Mouse (Mus musculus) embryonic facial prominence, embryonic 15.5 days (tissue): ENCODE data around the gene Rell1. TPM values are rescaled to one million over a fixed set of nuclear protein-coding genes. Genes with fewer than 3 reads are reported as not detected.

ENCODE experiments used
- ATAC-seq: fragments of 200-750 bp; cut with Nextera tagmentation; 2 replicates; pipeline ENCODE4 v1.8.0; 2017; ENCODE audit warnings: low read depth, moderate TSS enrichment; ENCODE audit not compliant: insufficient number of reproducible peaks, low FRiP score, low TSS enrichment
- H3K27ac ChIP-seq: fragments of 300-500 bp; sonication (generic); replicated peaks from 2 replicates; pipeline ENCODE4 v1.5.1; 2015; ENCODE audit warnings: mild to moderate bottlenecking, inconsistent platforms
- H3K27me3 ChIP-seq: fragments of 300-500 bp; sonication (generic); 2 replicates; pipeline ENCODE4 v1.6.1; 2015; ENCODE audit warnings: inconsistent platforms
- H3K36me3 ChIP-seq: fragments of 300-500 bp; sonication (generic); 2 replicates; pipeline ENCODE4 v1.6.1; 2015; ENCODE audit warnings: mild to moderate bottlenecking, inconsistent platforms
- H3K4me1 ChIP-seq: fragments of 300-500 bp; sonication (generic); 2 replicates; pipeline ENCODE4 v1.6.1; 2015; ENCODE audit warnings: inconsistent platforms
- H3K4me2 ChIP-seq: fragments of 300-500 bp; sonication (generic); replicated peaks from 2 replicates; pipeline ENCODE4 v1.6.1; 2015; ENCODE audit warnings: mild to moderate bottlenecking, inconsistent platforms
- H3K4me3 ChIP-seq: fragments of 300-500 bp; sonication (generic); replicated peaks from 2 replicates; pipeline ENCODE4 v1.5.1; 2015; ENCODE audit warnings: mild to moderate bottlenecking, inconsistent platforms
- H3K9ac ChIP-seq: fragments of 300-500 bp; sonication (generic); 2 replicates; pipeline ENCODE4 v1.6.1; 2015; ENCODE audit warnings: inconsistent platforms
- H3K9me3 ChIP-seq: fragments of 300-500 bp; sonication (generic); replicated peaks from 2 replicates; pipeline ENCODE4 v1.6.1; 2016; ENCODE audit warnings: inconsistent platforms
- WGBS: fragments of 180-500 bp; shearing (Covaris S2); methylation state at CpG from one replicate; pipeline ENCODE4 v1.1.7; 2015; 5-methylcytosine and 5-hydroxymethylcytosine counted together
- polyA plus RNA-seq: library from polyadenylated mRNA; unstranded; fragments of >200 nt; fragmentation: Nextera tagmentation; extraction: Ambion mirVana; gene quantifications from 2 replicates; pipeline ENCODE4 v1.2.1, GENCODE M21; 2015

The Rell1 gene
- polyA plus RNA-seq, 1 experiment from 2014 or later, result 26.6 TPM

DNA sequence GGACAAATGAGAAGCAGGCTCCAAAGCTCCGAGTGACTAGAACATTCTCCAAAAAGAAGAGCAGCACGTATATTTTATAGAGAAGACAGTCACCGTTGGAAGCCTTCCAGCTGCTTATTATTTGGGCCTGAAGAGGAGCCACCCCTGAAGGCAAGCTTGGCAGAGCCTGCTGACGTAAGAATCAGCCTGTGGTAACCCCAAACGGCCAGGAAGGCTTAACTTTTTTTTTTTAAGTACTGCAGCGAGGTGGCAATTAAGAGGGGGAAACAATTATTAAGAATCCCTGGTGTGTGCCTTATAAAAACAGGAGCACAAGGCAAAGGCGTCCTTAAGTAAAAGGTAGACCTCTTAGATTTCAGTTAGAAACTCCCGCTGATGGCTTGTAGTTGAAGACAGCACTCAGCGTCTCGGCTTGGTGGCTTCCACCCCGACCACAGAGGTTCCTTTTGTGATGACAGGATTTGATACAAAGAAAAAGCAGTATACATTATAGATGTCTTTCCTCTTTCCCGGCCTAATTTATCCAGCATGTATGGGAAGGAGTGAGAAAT, 1.0 kb downstream of the Rell1 start:
- Histone ChIP-seq H3K9ac (peak overlapping the region; percentile 71), H3K4me3 (peak overlapping the region; percentile 64), H3K4me2 (peak overlapping the region; percentile 73), H3K27me3 (no peaks in the 10 kb centered on the region), H3K9me3 (no peaks in the 10 kb centered on the region), H3K27ac (peak overlapping the region; percentile 88), H3K4me1 (peaks cover 26% of the 10 kb centered on the region), H3K36me3 (no peaks in the 10 kb centered on the region)
- under 1% methylated on average over 12 of the region's 12 CpGs for WGBS
- no peak for ATAC-seq

DNA sequence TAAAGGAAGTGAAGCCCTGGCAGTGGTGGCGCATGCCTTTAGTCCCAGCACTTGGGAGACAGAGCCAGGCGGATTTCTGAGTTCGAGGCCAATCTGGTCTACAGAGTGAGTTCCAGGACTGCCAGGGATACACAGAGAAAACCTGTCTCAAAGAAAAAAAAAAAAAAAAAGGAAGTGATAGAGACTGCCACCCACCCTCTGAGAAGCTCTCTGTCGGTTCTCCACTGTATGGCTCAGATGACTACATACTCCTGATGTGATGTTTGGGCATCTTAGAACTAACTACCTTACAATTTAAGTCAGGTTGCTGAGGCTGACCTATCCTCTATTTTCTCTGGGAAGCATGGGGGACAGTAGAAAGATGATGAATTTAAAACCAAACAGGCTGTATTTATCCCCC, 2.3 kb downstream of the Rell1 start:
- Histone ChIP-seq H3K4me1 (peaks cover 28% of the 10 kb centered on the region), H3K9ac (no peak overlapping the region), H3K4me2 (no peak overlapping the region), H3K27ac (no peak overlapping the region), H3K9me3 (no peaks in the 10 kb centered on the region), H3K36me3 (no peaks in the 10 kb centered on the region), H3K27me3 (no peaks in the 10 kb centered on the region), H3K4me3 (no peak overlapping the region)
- no peak for ATAC-seq
- 77% methylated on average over 4 of the region's 4 CpGs for WGBS

- peaks cover 28% of the 10 kb centered on the region for H3K4me1 ChIP-seq
- no peak overlapping the region for H3K4me2 ChIP-seq
- H3K27ac ChIP-seq, result no peak overlapping the region
- H3K9me3 ChIP-seq, result no peaks in the 10 kb centered on the region
- H3K9ac ChIP-seq, result no peak overlapping the region
- H3K36me3 ChIP-seq, result no peaks in the 10 kb centered on the region
- H3K4me3 ChIP-seq, result no peak overlapping the region
- 72% methylated on average over 1 of the region's 1 CpGs for WGBS
- H3K27me3 ChIP-seq, result no peaks in the 10 kb centered on the region
- no peak for ATAC-seq
These were observed 2.8 kb downstream of the Rell1 start for GRCm38 (mm10) chr5:63965946-63966345.

GRCm38 (mm10) chr5:63964576-63964975, 4.1 kb downstream of the Rell1 start:
- no peaks in the 10 kb centered on the region for H3K27me3 ChIP-seq
- H3K27ac ChIP-seq, result no peak overlapping the region
- ATAC-seq, result no peak
- whole genome bisulfite sequencing, result 54% methylated on average over 8 of the region's 8 CpGs
- no peak overlapping the region for H3K4me2 ChIP-seq
- H3K4me3 ChIP-seq, result no peak overlapping the region
- no peak overlapping the region for H3K9ac ChIP-seq
- H3K36me3 ChIP-seq, result no peaks in the 10 kb centered on the region
- peaks cover 25% of the 10 kb centered on the region for H3K4me1 ChIP-seq
- no peaks in the 10 kb centered on the region for H3K9me3 ChIP-seq

- no peaks in the 10 kb centered on the region for H3K27me3 ChIP-seq
- H3K4me3 ChIP-seq, result no peak overlapping the region
- no peak overlapping the region for H3K9ac ChIP-seq
- H3K9me3 ChIP-seq, result no peaks in the 10 kb centered on the region
- no peak overlapping the region for H3K4me2 ChIP-seq
- peaks cover 18% of the 10 kb centered on the region; the same call in 1 of the 2 replicates for H3K4me1 ChIP-seq
- H3K36me3 ChIP-seq, result no peaks in the 10 kb centered on the region
- WGBS, result 87% methylated on average over 10 of the region's 10 CpGs
- no peak for ATAC-seq
- H3K27ac ChIP-seq, result no peak overlapping the region
These were observed 7.0 kb downstream of the Rell1 start for GRCm38 (mm10) chr5:63961726-63962125.

DNA sequence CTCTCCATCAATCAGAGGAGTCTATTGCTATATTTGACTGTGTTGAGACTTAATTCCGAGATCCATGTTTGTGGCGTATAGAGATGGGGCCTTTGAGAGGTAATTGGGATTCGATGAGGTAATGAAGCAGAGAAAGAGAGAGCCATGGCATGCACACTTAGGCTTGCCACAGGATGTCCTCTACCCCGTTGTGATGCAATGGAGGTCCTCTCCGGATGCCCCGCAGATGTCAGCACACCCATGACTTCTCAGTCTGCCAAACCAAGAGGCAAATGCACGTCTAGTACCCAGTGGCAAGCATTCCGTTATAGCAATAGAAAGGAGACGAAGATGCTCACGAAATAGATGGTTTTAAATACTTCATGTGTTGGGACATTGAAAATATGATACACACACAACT, 8.1 kb downstream of the Rell1 start:
- peaks cover 12% of the 10 kb centered on the region; the same call in 1 of the 2 replicates for H3K4me1 ChIP-seq
- no peaks in the 10 kb centered on the region for H3K36me3 ChIP-seq
- ATAC-seq, result no peak
- no peak overlapping the region for H3K4me3 ChIP-seq
- H3K27me3 ChIP-seq, result no peaks in the 10 kb centered on the region
- H3K9me3 ChIP-seq, result no peaks in the 10 kb centered on the region
- no peak overlapping the region for H3K4me2 ChIP-seq
- no peak overlapping the region for H3K27ac ChIP-seq
- WGBS, result 86% methylated on average over 10 of the region's 10 CpGs
- no peak overlapping the region for H3K9ac ChIP-seq

DNA sequence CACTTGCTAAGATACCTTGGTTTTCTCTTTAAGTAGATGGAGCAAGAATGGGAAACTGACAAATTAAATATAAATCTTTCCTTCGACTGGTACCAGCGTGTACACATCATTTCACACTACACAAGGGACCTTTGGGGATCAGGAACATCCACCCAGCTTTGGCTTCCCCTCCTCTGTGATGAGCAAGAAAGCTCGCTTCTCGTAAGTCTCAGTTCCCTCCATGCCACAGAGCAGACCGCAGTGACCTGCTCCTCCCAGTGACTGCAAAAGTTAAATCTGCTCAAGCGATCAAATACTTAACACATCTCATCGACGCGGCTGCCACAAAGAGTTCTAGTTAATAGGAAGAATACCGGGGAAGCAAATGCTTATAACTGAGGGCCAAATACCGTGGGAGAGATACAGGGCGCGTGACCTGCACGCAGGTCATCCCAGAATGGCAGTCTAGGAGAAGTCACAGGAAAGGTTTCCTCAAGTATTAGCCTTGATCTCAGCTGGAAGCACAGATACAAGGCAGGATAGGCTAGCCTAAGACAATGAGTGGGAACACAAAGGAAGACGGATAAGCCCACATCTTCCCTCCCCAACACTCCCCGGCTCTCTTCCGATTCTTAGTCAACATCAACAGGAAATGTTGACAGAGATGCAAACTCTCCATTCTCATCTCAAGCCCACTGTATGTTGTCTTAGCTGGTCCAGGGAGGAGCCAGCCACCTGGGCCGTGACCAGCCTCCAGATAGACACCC, 9.6 kb downstream of the Rell1 start:
- Histone ChIP-seq H3K4me2 (no peak overlapping the region), H3K4me3 (no peak overlapping the region), H3K36me3 (no peaks in the 10 kb centered on the region), H3K9me3 (no peaks in the 10 kb centered on the region), H3K9ac (no peak overlapping the region), H3K4me1 (peaks cover 12% of the 10 kb centered on the region; the same call in 1 of the 2 replicates), H3K27ac (no peak overlapping the region), H3K27me3 (no peaks in the 10 kb centered on the region)
- ATAC-seq, result no peak
- WGBS, result 81% methylated on average over 18 of the region's 18 CpGs

DNA sequence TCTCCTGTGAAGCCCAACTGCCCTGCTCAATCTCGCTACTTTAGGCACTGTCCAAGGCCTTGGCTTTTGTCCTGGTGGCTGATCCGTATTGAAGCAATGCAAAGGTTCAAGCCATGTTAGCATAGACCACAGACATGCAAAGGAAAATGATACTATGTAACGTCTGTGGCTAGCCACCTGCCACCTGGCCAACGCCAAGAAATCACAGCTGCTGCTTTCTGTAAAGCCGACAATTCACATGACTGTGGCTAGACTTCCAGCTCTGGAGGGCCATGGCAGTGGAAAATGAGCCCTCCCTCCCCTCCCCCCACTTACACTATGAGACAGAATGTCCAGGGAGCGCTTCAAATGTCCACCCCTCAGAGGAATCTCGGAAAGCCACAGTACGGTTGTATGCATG, 11.1 kb downstream of the Rell1 start:
- no peak overlapping the region for H3K9ac ChIP-seq

DNA sequence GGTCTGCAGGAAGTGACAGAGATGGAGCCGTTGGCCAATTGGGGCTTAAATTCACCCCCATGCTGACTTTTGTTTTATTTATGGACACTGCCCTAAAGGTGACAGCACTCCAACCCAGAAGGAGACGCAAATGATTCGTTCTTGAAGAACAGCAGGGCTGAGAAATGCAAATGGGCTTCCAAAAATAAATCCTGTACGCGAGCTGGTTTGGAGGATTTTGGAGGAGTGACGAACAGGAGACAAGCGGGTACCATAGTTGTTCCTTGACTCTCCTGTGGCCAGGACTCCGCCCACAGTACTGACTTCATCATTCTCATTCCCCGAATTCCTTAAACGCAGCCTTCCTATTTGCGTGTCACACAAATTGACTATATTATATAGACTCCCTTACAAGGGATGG, 12.3 kb downstream of the Rell1 start:
- Histone ChIP-seq H3K27ac (no peak overlapping the region), H3K27me3 (no peaks in the 10 kb centered on the region), H3K36me3 (no peaks in the 10 kb centered on the region), H3K4me3 (no peak overlapping the region), H3K4me2 (no peak overlapping the region), H3K9me3 (no peaks in the 10 kb centered on the region), H3K4me1 (peaks cover 7% of the 10 kb centered on the region; the same call in 1 of the 2 replicates), H3K9ac (no peak overlapping the region)
- WGBS, result 85% methylated on average over 11 of the region's 11 CpGs
- ATAC-seq, result no peak

More for the DNA sequence above, 11.1 kb downstream of the Rell1 start:
- 66% methylated on average over 8 of the region's 8 CpGs for WGBS
- H3K4me2 ChIP-seq, result no peak overlapping the region
- no peaks in the 10 kb centered on the region for H3K27me3 ChIP-seq
- no peaks in the 10 kb centered on the region for H3K36me3 ChIP-seq
- no peak overlapping the region for H3K4me3 ChIP-seq
- peaks cover 8% of the 10 kb centered on the region; the same call in 1 of the 2 replicates for H3K4me1 ChIP-seq
- H3K27ac ChIP-seq, result no peak overlapping the region
- ATAC-seq, result peak; percentile 60
- H3K9me3 ChIP-seq, result no peaks in the 10 kb centered on the region

- Histone ChIP-seq H3K9ac (no peak overlapping the region), H3K9me3 (no peaks in the 10 kb centered on the region), H3K27ac (no peak overlapping the region), H3K4me3 (no peak overlapping the region), H3K4me1 (peaks cover 4% of the 10 kb centered on the region; the same call in 1 of the 2 replicates), H3K4me2 (no peak overlapping the region), H3K36me3 (no peaks in the 10 kb centered on the region), H3K27me3 (no peaks in the 10 kb centered on the region)
- 81% methylated on average over 15 of the region's 15 CpGs for WGBS
- no peak for ATAC-seq
These were observed 15.2 kb downstream of the Rell1 start for GRCm38 (mm10) chr5:63953401-63954032.

GRCm38 (mm10) chr5:63952039-63952438, 16.7 kb downstream of the Rell1 start:
- Histone ChIP-seq H3K4me1 (peaks cover 3% of the 10 kb centered on the region; the same call in 1 of the 2 replicates), H3K36me3 (no peaks in the 10 kb centered on the region), H3K27me3 (no peaks in the 10 kb centered on the region), H3K27ac (no peak overlapping the region), H3K9me3 (no peaks in the 10 kb centered on the region), H3K9ac (no peak overlapping the region), H3K4me3 (no peak overlapping the region), H3K4me2 (no peak overlapping the region)
- no peak for ATAC-seq
- WGBS, result 72% methylated on average over 6 of the region's 6 CpGs
